Mouse (Mus musculus) heart, postnatal 14 days (tissue): ENCODE results near the gene Cfap61. TPM values are rescaled to one million over a fixed set of nuclear protein-coding genes. Genes with fewer than 3 reads are reported as not detected.
"Not testable (repeated sequence)": the region's sequence is repeated elsewhere in the genome, so short reads cannot be mapped to it uniquely, and the experiment has no call there.

Source experiments
- DNase-seq, 2 experiments: peaks; one replicate each; pipeline ENCODE4 v3.0.0; 2021 to 2022
- intact Hi-C: fragments of 180-260 bp; cut with DNase I; formaldehyde crosslinking; loops from one replicate; pipeline ENCODE4 v1.15.1; 2025
- long read RNA-seq, 2 experiments: library from polyadenylated mRNA; stranded (forward); transcript quantifications; one replicate each; pipeline ENCODE4 v2.0.0; 2021
- total RNA-seq, 2 experiments: library from RNA; stranded (reverse); gene quantifications; 2 replicates each; pipeline ENCODE4 v1.2.3; 2021

Cfap61 gene
- 1 to 10 TPM in 1 of 2 experiments, under 1 TPM in 1; 0.68 to 2.7 TPM for total RNA-seq
- long read RNA-seq, experiment 1, partial matches to known transcripts, result 0 of 1 reads
- long read RNA-seq, experiment 1, other reads (novel, unspliced or antisense), result 1 of 1 reads
- long read RNA-seq, experiment 2, partial matches to known transcripts, result 1 of 1 reads
- long read RNA-seq, experiment 2, other reads (novel, unspliced or antisense), result 0 of 1 reads

GRCm38 (mm10) chr2:145934339-145935231 is at the start of gene Cfap61, which contains the start of gene Crnkl1:
Cfap61 (plus strand) TSS chr2:145934784.
Crnkl1 (minus strand) TSS chr2:145935014.
- peak; percentile 90 to 93 for DNase-seq
- intact Hi-C loops, result no loop called here

- intact Hi-C loops, result no loop called here
- peak; percentile 57 to 59 for DNase-seq
These were observed 49.4 kb upstream of the Cfap61 start for GRCm38 (mm10) chr2:145884913-145885785.

- intact Hi-C loops, result no loop called here
- DNase-seq, result peak; percentile 67 to 72
These were observed 46.4 kb upstream of the Cfap61 start for GRCm38 (mm10) chr2:145887937-145888765.

- DNase-seq, result peak; percentile 25 to 29
- intact Hi-C loops, result no loop called here
These were observed 45.7 kb upstream of the Cfap61 start for GRCm38 (mm10) chr2:145888766-145889480.

GRCm38 (mm10) chr2:145890571-145890970 is 44.0 kb upstream of the Cfap61 start:
- DNase-seq, result no peak
- intact Hi-C loops, result no loop called here

- intact Hi-C loops, result no loop called here
- DNase-seq, result no peak
These were observed 40.8 kb upstream of the Cfap61 start for GRCm38 (mm10) chr2:145893756-145894155.

- no peak for DNase-seq
- intact Hi-C loops, result no loop called here
These were observed 36.5 kb upstream of the Cfap61 start for GRCm38 (mm10) chr2:145898106-145898505.

GRCm38 (mm10) chr2:145900318-145900717 is 34.3 kb upstream of the Cfap61 start:
- DNase-seq, intact Hi-C loops: not testable (repeated sequence)

GRCm38 (mm10) chr2:145901861-145902260 is 32.7 kb upstream of the Cfap61 start, which contains the start of gene Naa20:
Naa20 (plus strand) TSS chr2:145902099.
- intact Hi-C loops, result no loop called here
- no peak for DNase-seq

- intact Hi-C loops, result no loop called here
- peak; percentile 91 to 93 for DNase-seq
These were observed 31.3 kb upstream of the Cfap61 start for GRCm38 (mm10) chr2:145903061-145903901.

GRCm38 (mm10) chr2:145903983-145904616 is 30.5 kb upstream of the Cfap61 start:
- intact Hi-C loops, result no loop called here
- no peak for DNase-seq

- intact Hi-C loops, result no loop called here
- no peak for DNase-seq
These were observed 29.4 kb upstream of the Cfap61 start for GRCm38 (mm10) chr2:145905156-145905555.

GRCm38 (mm10) chr2:145905884-145906283 is 28.7 kb upstream of the Cfap61 start:
- intact Hi-C loops, DNase-seq: not testable (repeated sequence)

- intact Hi-C loops, result no loop called here
- no peak for DNase-seq
These were observed 13.5 kb upstream of the Cfap61 start for GRCm38 (mm10) chr2:145920941-145921650.

GRCm38 (mm10) chr2:145936975-145937374 is 2.4 kb downstream of the Cfap61 start:
- DNase-seq, result peak; percentile 20 to 23

GRCm38 (mm10) chr2:145941403-145941802 is 6.8 kb downstream of the Cfap61 start:
- intact Hi-C loops, result no loop called here
- no peak for DNase-seq

More at GRCm38 (mm10) chr2:145936975-145937374, 2.4 kb downstream of the Cfap61 start:
- intact Hi-C loops, result no loop called here

- intact Hi-C loops, result no loop called here
- no peak for DNase-seq
These were observed 9.7 kb downstream of the Cfap61 start for GRCm38 (mm10) chr2:145944286-145944685.
